Mouse (Mus musculus) testis, adult 2 months (tissue): ENCODE results near the gene Olfr827. TPM values are rescaled to one million over a fixed set of nuclear protein-coding genes. Genes with fewer than 3 reads are reported as not detected.

Source experiments
- H3K27ac ChIP-seq: fragments of 200-500 bp; 2 replicates; pipeline ENCODE4 v1.5.1; 2012; ENCODE audit warnings: low read depth, low read length; ENCODE audit not compliant: control insufficient read depth, insufficient read depth
- H3K27me3 ChIP-seq: fragments of 200-500 bp; 2 replicates; pipeline ENCODE4 v1.6.1; 2012; ENCODE audit warnings: mild to moderate bottlenecking, low read length, moderate library complexity; ENCODE audit not compliant: control insufficient read depth, insufficient read depth
- H3K36me3 ChIP-seq: fragments of 200-500 bp; 2 replicates; pipeline ENCODE4 v1.6.1; 2012; ENCODE audit warnings: mild to moderate bottlenecking, low read length; ENCODE audit not compliant: control insufficient read depth, insufficient read depth
- H3K4me1 ChIP-seq: fragments of 200-500 bp; 2 replicates; pipeline ENCODE4 v1.6.1; 2012; ENCODE audit warnings: low read length; ENCODE audit not compliant: control insufficient read depth, insufficient read depth
- H3K4me3 ChIP-seq: fragments of 200-500 bp; 2 replicates; pipeline ENCODE4 v1.5.1; 2012; ENCODE audit warnings: low read depth, mild to moderate bottlenecking, low read length, moderate library complexity, mixed read lengths; ENCODE audit not compliant: control insufficient read depth
- CTCF ChIP-seq: fragments of 200-500 bp; IDR thresholded peaks from 2 replicates; pipeline ENCODE4 v1.5.1; 2012; ENCODE audit warnings: low read depth, mild to moderate bottlenecking, inconsistent platforms, low read length, moderate library complexity; ENCODE audit not compliant: control insufficient read depth, insufficient read depth, insufficient replicate concordance
- POLR2A ChIP-seq: fragments of 200-500 bp; IDR thresholded peaks from 2 replicates; pipeline ENCODE4 v1.6.1; 2012; ENCODE audit warnings: low read depth, mild to moderate bottlenecking, inconsistent platforms, low read length, moderate library complexity; ENCODE audit not compliant: control insufficient read depth
- polyA plus RNA-seq: library from polyadenylated mRNA; depleted of rRNA; stranded (reverse); fragments of >200 nt; gene quantifications from 2 replicates; pipeline ENCODE4 v1.2.3, GENCODE M21; 2012; rRNA removed

The Olfr827 gene
- polyA plus RNA-seq: not detected in 2 replicates

DNA sequence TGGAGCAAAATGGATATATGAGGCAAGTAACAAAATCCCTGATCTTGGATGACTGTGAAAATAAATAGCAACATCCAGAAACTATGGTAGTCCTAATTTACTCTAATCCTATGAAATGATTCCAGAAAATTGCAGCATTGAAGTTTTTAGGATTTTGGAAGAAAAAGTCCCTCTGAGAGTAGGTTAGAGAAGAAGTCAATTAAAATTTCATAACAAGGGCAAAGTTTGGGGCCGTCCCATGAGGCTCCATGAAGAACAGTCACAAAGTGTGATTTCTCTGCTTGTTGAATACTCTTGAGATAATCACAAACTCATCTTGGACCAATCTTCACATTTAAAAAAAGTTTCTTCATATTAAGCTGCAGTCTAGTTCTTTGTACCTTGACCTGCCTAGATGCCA, at the start of gene Olfr827:
Gene Olfr827, minus strand, starts transcription at position 101 of the 400 bp plus-strand sequence.
- H3K27me3 ChIP-seq: no peaks in the 10 kb centered on the region
- TF ChIP-seq POLR2A: no peak
- TF ChIP-seq CTCF: no peak
- H3K4me3 ChIP-seq: no peak within 1 kb of the TSS
- no peak within 1 kb of the TSS for H3K27ac ChIP-seq
- H3K4me1 ChIP-seq: no peaks in the 10 kb centered on the region
- no peaks in the 10 kb centered on the region for H3K36me3 ChIP-seq

DNA sequence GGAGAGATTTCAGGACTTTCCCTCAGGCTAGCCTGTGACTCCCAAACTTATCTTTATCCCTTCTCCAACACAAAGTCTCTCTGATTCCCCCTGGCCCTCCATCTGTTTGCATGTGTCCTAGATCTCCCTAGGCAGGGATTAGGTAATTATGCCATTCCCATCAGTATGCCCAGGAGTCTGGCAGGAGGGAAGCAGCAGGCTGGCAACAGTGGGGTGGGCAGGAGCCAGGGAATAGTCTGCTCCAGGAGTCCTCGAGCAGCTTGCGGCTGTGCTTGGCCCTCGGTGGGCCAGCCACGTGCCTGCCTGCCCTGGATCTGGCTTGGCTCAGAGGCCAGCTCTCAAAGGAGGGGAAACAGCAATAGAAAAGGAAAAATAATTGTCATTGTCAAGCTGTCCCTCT, 49.0 kb upstream of the Olfr827 start:
- no peaks in the 10 kb centered on the region for H3K4me1 ChIP-seq
- H3K27ac ChIP-seq: no peak overlapping the region
- TF ChIP-seq CTCF (no peak), POLR2A (no peak)
- H3K27me3 ChIP-seq: no peaks in the 10 kb centered on the region
- H3K4me3 ChIP-seq: no peak overlapping the region
- no peaks in the 10 kb centered on the region for H3K36me3 ChIP-seq

DNA sequence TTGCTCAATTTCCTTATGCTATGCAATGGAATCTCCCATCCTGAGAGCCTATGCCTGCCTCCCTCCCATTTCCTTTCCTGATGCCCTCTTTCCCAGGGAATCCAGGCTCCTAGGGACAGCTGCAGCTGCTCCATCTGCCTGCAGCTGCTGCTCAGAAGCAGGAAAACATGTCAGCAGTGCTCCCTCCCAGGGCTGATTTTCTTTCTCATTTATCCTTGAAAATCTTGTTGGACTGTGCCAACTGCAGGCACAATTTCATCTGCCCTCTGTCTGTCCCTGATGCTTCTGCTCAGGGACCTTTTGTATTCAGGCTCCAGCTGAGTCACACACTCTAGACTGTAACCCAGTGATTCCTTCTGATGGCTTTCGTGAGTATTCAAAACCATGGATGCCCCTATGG, 45.3 kb upstream of the Olfr827 start:
- Histone ChIP-seq H3K27ac (no peak overlapping the region), H3K4me1 (no peaks in the 10 kb centered on the region), H3K27me3 (no peaks in the 10 kb centered on the region), H3K36me3 (no peaks in the 10 kb centered on the region), H3K4me3 (no peak overlapping the region)
- TF ChIP-seq POLR2A: no peak
- TF ChIP-seq CTCF: no peak

DNA sequence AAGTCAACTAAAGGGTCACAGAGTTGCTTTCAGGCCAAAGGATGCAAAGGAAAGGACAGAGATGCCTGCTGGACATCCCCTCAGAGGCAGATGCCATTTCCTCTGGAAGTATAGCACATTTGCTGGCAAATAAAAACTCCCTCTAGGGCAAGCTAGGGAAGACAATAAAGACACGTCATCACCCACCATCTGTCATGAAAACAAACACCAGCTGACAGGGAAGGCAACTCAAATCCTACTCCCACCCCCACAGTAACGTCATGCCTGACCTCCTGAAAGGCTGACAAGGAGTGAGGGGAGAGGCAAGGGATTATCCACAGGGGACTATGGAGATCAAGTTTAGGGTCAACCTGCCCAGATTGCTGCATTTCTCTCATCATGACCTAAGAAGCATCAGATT, 30.1 kb upstream of the Olfr827 start:
- no peak overlapping the region for H3K4me3 ChIP-seq
- H3K36me3 ChIP-seq: no peaks in the 10 kb centered on the region
- no peak overlapping the region for H3K27ac ChIP-seq
- H3K27me3 ChIP-seq: no peaks in the 10 kb centered on the region
- TF ChIP-seq POLR2A (no peak), CTCF (no peak)
- no peaks in the 10 kb centered on the region for H3K4me1 ChIP-seq

DNA sequence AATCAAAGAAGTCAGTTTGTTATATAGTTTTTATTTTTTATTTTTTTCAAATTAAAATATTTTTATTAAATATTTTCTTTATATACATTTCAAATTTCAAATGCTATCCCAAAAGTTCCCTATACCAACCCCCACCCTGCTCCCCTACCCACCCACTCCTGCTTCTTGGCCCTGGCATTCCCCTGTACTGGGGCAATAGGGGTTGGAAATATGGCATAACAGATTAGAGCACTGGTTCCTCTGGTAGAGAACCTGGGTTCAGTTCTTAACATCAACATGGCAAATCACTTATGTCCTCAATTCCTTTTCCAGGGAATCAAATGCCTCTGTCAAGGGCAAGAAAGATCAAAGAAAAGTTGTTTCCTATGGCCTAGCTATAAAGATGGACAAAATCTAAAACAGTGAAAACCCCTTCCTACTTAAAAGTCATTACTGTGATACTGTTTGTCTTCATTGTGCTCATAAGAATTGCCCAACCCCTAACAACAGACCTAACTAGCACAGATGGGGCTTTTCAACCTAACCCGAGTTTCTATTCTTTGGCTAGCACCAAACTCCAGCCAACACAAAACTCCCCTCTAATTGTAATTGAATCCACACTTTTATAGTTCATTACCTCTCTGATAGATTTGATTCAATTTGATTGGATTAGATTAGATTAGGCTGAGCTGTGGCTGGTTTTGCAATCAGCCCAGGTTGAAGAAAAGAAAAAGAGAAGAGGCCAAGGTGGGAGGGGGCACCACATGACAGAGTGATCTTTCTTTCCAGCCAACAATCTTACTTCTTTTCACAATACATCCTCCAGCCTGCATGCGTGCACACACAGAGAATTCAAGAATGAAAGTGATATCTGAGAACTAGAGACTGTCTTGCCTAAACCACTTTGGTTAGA, 24.4 kb upstream of the Olfr827 start:
- H3K27ac ChIP-seq: no peak overlapping the region
- no peak overlapping the region for H3K4me3 ChIP-seq
- H3K27me3 ChIP-seq: no peaks in the 10 kb centered on the region
- H3K4me1 ChIP-seq: no peaks in the 10 kb centered on the region
- TF ChIP-seq POLR2A (no peak), CTCF (no peak)
- no peaks in the 10 kb centered on the region for H3K36me3 ChIP-seq

DNA sequence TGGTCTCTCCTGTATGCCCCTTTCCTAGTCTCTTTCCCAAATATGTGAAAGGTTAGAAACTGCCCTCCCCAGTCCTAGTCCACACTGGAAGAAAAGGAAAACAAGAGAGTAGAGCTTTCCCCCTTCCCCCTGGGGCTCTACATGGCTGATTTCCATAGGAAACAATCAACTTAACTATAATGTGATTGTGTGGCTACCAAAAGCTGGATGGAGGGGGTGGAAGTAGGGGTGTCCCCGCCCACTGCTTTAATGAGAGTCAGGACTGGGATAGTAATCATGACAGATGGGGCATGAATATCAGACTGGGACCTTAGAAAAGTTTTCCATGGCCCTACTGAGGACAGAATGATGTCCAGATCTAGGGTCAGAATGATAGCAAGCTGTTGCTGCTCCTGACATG, 20.4 kb upstream of the Olfr827 start:
- Histone ChIP-seq H3K4me1 (no peaks in the 10 kb centered on the region), H3K27me3 (no peaks in the 10 kb centered on the region), H3K36me3 (no peaks in the 10 kb centered on the region), H3K27ac (no peak overlapping the region), H3K4me3 (no peak overlapping the region)
- no peak for TF ChIP-seq POLR2A

DNA sequence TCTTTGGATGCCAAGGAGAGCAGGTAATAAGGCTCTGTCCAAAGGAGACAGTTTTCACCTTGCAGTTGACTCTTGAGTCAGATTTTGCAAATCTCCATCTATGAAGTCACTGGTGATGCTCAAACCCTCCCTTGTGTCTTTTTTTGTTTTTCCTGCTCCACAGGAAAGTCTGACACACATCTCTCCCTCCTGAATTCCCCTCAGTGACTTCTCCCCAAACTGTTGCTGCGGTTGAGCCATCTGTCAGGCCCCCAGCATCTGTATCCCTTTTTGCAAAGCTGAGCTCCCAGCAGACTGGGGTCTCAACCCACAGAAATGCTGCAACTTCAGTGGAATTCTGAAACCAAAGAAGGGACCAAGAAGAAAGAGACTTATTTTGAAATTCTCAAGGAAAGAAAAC, 17.9 kb upstream of the Olfr827 start:
- H3K27ac ChIP-seq: no peak overlapping the region
- H3K4me3 ChIP-seq: no peak overlapping the region
- no peaks in the 10 kb centered on the region for H3K4me1 ChIP-seq
- H3K36me3 ChIP-seq: no peaks in the 10 kb centered on the region
- TF ChIP-seq POLR2A: no peak
- TF ChIP-seq CTCF: no peak
- no peaks in the 10 kb centered on the region for H3K27me3 ChIP-seq

DNA sequence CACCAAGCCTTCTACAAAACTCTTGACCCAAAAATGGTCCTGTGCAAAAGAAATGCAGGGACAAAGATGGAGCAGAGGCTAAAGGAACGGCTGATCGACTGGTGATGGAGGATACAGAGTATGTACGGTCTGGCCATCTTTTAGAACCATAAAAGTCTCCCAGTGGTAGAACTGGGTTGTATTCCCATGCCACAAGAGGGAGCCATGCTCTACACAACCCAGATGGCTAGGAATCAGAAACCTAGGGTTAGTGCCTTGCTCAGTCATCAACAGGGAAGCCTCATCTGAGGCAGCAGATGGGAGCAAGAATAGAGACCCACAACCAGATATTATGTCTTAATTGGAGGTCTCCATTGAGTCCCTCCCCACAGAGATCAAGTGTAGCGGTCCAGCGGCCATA, 15.4 kb upstream of the Olfr827 start:
- no peak overlapping the region for H3K4me3 ChIP-seq
- H3K27ac ChIP-seq: no peak overlapping the region
- no peaks in the 10 kb centered on the region for H3K27me3 ChIP-seq
- TF ChIP-seq CTCF: no peak
- TF ChIP-seq POLR2A: no peak
- H3K36me3 ChIP-seq: no peaks in the 10 kb centered on the region
- no peaks in the 10 kb centered on the region for H3K4me1 ChIP-seq
